Mouse (Mus musculus) frontal cortex, postnatal 10 days (tissue): ENCODE measurements around the gene 1600014C10Rik.
A peak's percentile ranks its signal among the peaks of the same experiment; 100 is the strongest.

Source experiments
- DNase-seq, 2 experiments: peaks; one replicate each; pipeline ENCODE4 v3.0.0; 2022; ENCODE audit warnings: low spot score in 2 of 2, mixed read lengths in 1 of 2

The 1600014C10Rik gene

DNA sequence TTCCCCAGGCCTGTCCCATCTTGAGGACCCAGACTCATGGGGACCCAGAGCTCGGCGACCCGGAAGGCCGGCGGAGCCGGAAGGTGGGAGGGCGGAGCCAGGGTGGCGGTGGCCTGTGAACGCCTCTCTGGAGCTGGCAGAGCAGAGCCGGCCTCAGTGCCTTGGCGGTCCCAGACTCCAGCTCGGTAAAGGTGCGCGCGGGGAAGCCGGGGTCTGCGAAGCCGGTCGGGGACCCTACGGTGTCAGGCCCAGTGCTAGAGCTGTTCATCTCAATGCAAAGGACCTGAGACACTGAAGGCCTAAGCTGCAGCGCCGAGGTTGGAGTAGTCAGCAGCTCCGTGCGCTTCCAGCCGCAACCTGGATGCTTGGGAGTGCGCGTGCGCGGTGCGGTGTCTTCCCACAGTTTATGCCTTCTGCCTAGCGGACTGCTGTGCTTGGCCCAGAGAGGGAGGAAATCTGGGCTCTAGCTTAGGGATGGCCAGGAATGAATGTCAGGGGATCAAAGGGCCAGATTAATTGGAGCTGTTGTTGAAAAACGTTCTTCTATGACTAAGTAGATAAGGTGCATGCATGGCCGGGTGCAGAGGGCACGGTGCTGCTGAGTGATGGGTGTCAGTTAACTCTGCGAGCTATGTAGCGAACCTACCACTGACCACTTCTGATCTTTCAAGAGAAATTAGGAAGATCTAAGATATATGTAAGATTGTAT is 846 bp downstream of the 1600014C10Rik start:
- peak; percentile 70 to 80 for DNase-seq

DNA sequence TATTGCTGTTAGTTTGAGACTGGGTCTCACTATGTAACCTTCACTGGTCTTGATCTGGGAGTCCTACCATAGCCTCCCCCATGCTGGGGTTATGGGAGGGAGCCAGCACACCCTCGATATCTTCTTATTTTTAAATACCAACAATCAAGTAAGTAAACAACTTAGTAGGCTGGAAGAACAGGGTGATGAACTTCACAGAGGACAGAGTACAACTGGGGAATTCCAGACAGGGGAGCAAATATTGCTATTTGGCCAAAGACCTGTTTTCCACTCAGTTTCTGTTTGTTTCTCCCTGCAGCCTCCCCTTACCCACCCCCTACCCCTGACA is 1.4 kb downstream of the 1600014C10Rik start:
- no peak for DNase-seq

DNA sequence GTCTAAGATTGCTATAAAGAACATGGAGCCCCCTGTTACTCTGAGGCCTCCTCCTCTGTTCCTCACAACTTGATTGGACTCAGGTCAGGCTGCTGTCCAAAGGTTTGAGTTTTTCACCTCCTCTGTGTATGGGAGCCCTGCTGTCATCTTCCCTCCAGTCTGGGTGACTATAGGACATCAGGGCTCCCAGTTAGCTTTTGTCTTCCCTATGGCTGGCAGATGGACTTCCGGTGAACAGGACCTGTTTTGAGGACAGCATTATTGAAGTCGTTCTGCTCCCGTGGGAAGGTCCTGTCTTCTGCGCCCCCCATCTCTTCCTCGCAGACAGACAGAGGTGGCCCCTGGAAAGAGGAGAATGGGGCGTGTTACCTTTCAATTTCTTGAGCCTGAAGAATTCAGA is 1.8 kb downstream of the 1600014C10Rik start:
- DNase-seq, result no peak

DNA sequence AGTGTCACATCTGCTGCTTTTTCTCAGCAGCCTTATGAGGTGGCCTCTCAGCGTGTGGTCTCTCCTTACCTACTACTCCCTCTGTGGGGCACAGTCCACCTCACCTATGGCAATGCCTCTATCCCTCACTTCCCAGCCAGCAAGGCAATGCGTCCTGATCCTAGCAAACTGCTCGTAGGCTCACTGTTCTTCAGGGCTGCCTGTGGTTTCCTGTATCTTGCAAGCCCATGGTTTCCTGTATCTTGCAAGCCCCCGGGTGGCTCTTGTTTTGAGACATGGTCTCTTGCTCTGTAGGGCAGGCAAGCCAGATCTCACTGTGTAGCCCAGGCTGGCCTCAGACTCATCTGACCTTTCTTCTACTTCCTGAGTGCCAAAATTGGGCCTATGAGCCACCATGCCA is 3.8 kb downstream of the 1600014C10Rik start:
- DNase-seq, result no peak

DNA sequence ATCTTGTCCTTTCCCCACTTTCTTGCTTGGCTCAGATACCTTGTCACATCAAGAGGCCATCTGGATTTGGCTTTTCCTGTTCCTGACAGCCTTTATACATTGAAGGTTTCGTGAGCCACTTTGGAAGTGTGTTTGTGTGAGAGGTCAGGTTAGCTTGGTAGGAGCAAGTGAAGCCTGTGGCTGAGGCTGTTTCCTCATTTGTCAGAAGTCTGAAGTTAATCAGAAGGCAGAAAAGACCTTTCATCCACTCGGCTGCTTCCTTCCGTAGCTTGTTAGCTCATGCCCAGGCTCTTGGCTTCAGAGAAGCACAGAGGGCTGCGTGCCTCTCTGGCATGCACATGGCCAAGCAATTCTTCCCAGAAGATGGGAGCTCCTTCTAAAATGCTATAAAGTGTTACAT is 4.8 kb downstream of the 1600014C10Rik start:
- DNase-seq, result no peak

DNA sequence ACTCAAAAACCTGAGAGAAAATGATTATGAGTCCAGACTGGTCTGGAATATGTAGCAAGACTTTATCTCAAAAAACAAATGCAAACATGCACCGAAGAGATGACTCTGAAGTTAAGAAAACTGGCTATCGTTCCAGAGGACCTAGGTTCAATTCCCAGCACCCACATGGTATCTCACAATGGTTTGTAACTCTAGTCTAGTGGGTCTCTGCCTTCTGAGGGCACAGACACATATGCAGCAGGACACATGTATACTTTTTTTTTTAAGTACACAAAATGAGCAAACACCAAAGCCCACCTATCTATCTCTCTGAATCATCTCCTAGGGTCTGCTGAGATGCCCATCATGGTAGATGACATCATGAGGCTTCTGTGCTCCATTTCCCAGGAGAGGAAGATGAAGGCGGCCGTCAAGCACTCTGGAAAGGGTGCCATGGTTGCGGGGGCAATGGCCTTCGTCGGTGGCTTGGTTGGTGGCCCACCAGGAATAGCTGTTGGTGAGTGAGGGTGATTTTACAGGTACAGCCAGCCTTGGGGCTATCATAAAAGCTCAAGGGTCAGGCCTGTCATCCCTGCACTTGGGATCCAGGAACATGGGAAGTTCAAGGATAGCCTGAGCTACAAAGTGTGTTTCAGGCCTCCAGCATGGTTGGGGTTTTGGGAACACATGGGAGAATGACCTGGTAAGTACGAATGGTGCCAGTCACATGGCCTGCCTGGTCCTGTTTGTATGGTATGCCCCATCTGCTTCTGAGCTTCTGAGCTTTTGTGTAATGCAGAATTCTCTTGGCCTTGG is 5.5 kb downstream of the 1600014C10Rik start:
- no peak for DNase-seq

DNA sequence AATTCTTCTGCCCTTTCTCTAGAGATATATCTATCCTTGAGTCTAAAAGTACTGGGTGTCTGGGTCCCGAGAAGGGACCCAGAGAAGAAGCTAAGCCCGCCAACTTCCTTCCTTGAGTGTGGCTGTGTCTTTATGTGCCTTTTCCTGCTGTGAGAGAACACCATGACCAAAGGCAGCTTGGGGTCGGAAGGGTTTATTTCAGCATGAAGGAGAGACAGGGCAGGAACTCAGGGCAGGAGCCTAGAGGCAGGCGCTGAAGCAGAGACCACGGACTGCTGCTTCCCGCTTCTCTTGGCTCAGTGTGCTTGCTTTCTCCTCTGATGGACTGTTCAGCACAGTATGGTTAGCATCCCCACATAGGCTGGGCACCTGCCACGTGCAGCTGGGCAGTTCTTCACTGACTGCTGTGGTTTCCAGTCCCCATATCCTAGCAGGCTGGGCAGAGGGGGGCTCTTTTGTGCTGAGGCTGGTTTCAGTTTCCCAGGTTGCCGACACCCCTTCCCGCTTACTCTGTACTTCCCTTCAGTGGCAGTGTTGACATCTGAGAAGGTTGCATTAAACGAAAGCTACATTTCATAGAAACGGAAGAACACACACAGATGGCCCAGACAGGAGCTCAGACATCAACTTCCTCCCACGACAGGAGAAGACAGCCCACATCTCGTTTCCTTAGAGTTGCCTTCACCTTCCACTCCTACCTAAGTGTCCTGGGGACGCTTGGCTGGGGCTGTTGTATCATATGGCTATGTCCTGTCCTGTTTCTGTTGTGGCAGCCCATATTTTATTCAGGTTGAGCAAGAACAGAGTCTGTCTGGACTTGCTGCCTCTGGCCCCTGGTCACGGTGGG is 6.3 kb downstream of the 1600014C10Rik start:
- peak in 1 of 2 experiments; percentile 37 for DNase-seq

DNA sequence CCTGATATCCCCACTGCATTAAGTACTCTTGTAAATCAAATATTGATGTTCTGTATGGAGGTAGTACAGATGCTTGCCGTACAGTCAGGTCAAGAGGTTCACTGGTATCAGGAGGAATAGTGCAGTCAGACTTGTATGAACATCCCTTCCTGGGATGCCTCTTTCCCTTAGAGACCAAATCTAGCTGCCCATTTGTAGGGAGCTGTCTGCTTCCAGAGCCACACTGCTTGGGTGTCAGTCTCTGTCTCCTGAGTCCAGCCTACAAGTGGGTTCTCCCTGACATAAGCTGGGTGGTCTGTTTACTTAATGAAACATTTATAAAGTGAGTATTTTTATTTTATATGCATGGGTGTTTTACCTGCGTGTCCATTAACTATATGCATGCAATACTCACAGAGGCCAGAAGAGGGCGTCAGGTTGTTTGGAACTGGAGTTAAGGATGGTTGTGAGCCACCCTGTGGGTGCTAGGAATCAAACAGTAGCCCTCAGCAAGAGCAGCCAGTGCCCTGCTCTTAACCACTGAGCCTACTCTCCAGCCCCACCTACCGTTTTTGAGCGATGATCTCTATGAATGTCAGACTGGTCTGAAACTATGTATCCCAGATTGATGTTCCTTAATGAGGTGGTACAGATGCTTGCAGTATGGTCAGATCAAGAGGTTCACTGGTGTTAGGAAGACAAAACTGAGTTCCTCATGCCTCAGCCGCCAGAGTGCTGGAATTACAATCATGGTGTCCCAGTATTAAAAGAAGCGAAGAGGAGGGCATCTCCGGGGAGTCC is 7.2 kb downstream of the 1600014C10Rik start:
- DNase-seq, result no peak

DNA sequence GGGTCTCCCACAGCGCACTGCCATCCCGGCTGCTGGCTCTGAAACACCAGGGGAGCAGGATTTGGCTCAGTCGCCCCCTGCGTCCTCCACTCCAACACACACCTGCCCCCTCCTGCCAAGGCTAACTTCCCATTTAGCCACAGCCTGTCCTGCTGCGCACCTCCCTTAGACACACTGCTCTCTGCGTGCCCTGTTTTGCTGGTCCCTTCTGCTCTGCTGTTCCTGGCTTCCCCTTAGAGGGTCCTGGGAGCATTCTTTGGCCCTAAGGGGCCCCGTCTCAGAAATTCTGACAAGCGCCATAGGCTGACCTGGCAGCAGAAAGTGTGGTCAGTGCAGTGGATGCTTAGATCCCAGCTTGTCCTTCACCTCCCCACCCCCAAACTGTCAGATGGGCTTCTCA is 8.1 kb downstream of the 1600014C10Rik start:
- DNase-seq, result no peak

DNA sequence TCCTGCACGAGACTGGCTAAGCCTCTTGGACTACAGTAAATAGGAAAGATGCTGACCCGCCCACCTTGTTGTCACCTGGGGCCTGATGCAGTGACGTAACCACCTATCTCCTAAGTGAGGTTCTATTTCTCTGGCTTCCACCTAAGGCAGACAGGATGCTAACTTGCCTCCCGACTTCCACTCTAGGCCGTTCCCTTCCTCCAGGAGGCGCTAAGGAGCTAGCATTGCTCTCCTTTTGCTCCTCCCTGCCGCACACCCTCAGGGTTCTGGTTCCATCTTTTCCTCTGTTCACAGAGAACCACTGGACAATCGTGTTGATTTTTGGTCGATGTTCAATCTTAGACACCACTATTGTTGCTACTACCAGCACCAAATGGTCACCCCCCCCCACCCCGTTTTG is 8.6 kb downstream of the 1600014C10Rik start:
- DNase-seq, result no peak

DNA sequence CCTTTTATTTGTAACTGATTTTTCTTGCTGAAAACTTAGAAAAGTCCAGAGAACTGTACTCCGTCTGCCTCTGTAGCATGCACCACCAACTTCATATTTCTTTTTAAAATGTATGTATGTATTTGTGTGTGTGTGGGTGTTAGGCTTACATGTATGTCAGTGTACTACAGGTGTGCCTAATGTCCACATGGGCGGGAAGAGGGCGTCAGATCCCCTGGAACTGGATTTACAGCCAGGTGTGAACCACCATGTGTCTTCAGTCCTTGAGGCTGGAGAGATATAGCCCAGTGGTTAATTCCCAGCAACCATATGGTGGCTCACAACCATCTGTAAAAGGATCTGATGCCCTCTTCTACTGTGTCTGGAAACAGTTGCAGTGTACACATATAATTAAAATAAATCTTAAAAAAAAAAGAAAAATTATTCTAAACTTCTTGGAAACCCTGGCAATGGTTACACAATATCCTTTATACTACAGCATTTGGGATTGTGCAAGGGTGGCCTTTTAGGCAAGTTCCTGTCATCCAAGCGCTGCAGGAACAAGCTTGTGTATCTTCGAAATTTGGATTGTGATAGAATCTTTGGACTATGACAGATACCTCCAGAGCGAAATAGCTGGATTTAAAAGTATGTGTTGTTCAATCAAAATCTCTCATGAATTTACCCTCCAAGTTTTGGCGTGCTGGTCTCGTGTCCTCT is 17.0 kb downstream of the 1600014C10Rik start:
- DNase-seq, result no peak

DNA sequence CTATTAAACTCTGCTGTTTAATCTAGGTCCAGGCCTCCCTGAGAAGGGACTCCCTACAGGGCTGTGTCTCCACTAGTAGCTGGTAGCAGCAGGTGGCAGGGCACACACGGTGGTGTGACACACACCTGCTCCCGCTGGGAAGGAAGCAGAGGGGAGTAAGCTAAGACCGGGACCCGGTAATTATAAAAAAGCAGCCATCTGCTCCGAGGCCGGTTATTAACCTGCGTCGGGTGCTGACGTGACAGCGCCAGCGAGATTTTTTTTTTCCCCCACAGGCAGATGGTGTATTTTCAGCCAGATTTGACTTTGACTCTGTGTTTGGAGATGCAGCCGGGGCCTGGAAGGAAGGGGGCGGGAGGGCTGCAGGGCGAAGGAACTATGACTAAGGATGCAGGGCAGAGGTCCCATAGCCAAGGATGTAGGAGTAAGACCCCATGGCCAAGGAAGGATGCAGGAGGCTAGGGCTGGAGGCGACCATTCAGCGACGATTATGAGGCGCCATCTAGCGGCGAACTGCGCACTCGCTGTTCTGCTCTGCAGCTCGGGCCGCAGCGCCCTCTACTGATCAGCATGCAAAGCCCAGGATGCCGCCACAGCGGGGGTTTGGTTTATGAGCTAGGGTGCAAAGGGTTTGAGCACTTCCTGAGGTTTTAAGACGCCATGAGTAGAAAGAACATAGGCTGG is 17.7 kb downstream of the 1600014C10Rik start:
- peak; percentile 67 to 88 for DNase-seq

DNA sequence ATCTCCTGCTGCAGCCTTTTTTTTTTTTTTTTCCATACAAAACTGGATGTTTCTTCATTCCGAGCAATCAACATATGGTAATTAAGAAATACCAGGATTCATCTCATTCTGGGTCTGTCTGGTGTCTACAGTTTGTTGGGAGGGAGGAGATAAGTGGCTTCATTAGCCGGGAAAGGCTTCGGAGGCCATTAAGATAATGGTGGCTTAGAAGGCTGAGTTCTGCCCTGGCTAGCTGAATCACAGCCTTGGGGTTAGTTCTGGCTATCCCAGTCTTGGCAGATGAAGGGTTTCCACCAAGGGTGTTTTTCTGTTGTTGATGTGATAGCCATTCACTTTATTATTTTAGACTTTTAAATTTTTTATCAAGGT is 18.3 kb downstream of the 1600014C10Rik start:
- no peak for DNase-seq

DNA sequence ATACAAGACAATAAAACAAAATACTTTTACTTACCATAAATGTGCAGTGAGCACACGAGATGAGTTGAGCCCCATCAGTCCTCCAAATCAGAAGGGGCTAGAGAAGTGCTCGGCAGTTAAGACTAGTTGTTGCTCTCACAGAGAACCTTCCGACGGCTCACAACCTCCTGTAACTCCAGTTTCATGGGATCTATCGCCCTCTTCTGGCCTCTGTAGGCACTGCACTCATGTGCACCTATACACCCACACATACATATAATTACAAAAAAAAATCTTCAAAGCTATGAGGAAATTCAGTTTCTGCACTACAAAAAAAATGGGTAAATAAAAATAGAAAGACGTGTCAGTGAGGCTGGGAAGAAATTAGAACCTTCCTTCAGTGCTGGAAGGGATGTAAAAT is 21.3 kb downstream of the 1600014C10Rik start:
- no peak for DNase-seq

DNA sequence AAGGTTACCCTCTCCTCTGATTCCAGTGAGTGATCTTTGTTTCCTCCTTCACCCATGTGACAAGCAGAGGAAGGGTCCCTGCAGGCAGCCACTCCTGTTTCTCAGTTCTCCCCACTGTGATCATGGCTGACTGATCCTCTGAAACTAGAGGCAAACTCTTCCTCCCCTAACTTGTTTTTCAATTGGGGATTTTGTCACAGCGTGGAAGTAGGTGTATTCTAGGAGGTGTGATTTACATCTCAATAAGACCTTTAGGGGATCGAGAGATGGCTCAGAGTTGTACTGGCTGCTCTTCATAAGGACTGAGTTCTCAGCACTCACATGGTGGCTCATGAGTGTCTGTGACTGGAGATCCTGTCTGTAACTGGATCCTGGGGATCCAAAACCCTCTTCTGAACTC is 22.8 kb downstream of the 1600014C10Rik start:
- no peak for DNase-seq

DNA sequence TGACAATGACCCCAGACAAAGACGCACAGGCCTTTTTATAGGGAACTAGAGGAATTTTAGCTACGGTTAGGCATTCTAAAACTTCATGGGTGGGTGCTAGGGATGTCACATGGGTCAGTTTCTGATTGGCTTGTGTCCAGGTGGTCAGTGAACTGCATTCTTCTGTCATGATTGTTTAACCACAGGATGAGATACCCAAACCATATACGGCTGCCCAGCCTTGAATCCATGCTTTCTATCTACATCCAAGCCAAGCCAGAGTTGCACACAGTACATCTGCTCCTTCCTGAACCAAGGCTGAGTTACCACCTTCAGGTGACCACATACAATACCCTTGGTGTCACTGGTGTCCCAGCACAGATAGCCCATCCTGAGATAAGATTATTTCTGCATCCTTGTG is 23.5 kb downstream of the 1600014C10Rik start:
- no peak for DNase-seq

DNA sequence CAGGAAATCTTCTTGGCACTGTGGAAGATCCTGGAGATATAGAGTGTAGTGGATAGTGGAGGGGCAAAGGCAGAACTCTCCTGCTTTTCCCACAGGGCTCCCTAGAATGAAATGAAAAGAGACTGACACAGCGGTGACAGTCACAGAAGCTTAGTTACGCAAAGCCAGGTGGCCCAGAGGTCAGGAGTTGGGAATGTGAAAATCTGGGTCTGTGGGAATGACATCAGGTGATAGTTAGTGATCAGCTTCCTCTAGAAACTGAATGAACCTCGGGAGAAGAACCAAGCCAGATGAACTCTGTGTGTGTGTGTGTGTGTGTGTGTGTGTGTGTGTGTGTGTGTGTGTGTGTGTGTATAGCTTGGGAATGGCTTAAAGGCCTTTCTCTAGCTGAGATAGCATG is 26.0 kb downstream of the 1600014C10Rik start:
- no peak for DNase-seq

DNA sequence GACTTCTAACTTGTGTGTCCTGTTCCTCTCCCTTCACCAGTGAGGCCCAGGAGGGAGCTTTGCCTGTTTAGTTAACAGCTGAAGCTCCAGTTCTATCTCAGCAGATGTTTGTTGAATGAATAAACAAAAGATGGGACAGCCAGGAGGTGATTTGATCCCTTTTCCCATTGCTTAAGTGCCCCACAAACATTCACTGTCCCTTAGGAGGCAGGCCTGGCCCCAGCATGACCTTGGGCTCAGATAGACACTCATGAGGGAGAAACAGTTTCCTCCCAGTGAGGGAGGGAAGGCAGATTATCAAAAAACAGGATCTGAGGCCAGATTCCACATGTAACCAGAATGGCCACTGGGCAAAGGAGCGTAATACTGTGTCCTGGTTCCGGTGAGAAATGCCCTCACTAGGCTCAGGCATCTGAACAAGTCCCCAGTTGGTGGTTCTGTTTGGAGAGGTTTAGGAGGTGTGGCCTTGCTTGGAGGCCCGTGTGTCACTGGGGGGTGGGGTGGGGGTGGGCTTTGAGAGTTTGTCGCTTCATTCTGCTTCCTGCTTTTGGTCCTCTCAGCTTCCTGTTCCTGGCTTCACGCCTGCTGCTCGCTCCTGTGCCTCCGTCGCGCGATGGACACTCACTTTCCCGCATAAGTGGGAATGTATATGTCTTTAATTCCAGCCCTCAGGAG is 26.6 kb downstream of the 1600014C10Rik start:
- DNase-seq, result no peak

DNA sequence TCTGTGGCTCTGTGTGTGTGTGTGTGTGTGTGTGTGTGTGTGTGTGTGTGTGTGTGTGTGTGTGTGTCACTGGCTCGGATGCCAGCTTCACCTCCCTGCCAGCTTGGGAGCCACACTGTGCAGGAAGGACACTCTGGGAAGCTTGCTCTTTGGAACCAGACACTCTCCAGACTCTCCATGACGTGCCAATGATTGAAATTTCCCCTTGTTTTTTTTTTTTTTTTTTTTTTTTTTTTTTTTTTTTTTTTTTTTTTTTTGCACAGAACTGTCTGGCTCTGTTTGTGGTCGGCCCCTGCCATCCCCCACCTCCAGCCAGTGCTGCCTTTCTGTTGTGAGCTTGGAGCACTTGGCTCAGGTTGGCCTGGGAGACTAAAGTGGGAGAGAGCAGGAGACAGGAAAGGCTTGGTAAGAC is 29.6 kb downstream of the 1600014C10Rik start:
- DNase-seq, result no peak
